Mouse (Mus musculus) forebrain, postnatal 0 days (tissue): ENCODE data around the gene Rhoj. TPM values are rescaled to one million over a fixed set of nuclear protein-coding genes. Genes with fewer than 3 reads are reported as not detected.

Experiments
- ATAC-seq: fragments of 200-750 bp; cut with Nextera tagmentation; 2 replicates; pipeline ENCODE4 v1.8.0; 2017; ENCODE audit warnings: mild to moderate bottlenecking, moderate library complexity
- DNase-seq: peaks from one replicate; pipeline ENCODE4 v3.0.0-alpha.2; 2015
- H3K27ac ChIP-seq: fragments of 300-500 bp; sonication (generic); 2 replicates; pipeline ENCODE4 v1.5.1; 2014; ENCODE audit warnings: low read depth, mild to moderate bottlenecking, antibody characterized with exemption, low read length, moderate library complexity, mixed read lengths
- H3K27me3 ChIP-seq: fragments of 300-500 bp; sonication (generic); 2 replicates; pipeline ENCODE4 v1.6.1; 2014; ENCODE audit warnings: mild to moderate bottlenecking, low read length, mixed read lengths; ENCODE audit not compliant: insufficient read depth
- H3K36me3 ChIP-seq: fragments of 300-500 bp; sonication (generic); 2 replicates; pipeline ENCODE4 v1.6.1; 2014; ENCODE audit warnings: mild to moderate bottlenecking, moderate library complexity; ENCODE audit not compliant: insufficient read depth
- H3K4me1 ChIP-seq: fragments of 300-500 bp; sonication (generic); 2 replicates; pipeline ENCODE4 v1.6.1; 2014; ENCODE audit warnings: antibody characterized with exemption; ENCODE audit not compliant: insufficient read depth
- H3K4me2 ChIP-seq: fragments of 300-500 bp; sonication (generic); 2 replicates; pipeline ENCODE4 v1.6.1; 2014; ENCODE audit warnings: low read depth, mild to moderate bottlenecking, moderate library complexity
- H3K4me3 ChIP-seq: fragments of 300-500 bp; sonication (generic); 2 replicates; pipeline ENCODE4 v1.5.1; 2014; ENCODE audit warnings: low read depth, low read length, mixed read lengths
- H3K9ac ChIP-seq: fragments of 300-500 bp; sonication (generic); 2 replicates; pipeline ENCODE4 v1.6.1; 2014; ENCODE audit warnings: mild to moderate bottlenecking
- H3K9me3 ChIP-seq: fragments of 300-500 bp; sonication (generic); 2 replicates; pipeline ENCODE4 v1.6.1; 2016; ENCODE audit warnings: low read length
- CTCF ChIP-seq: sonication (generic); IDR thresholded peaks from 2 replicates; pipeline ENCODE4 v1.5.1; 2016; ENCODE audit warnings: antibody characterized with exemption, control low read depth, low read depth
- WGBS: fragments of 180-500 bp; shearing (Covaris S2); extraction: QIAGEN DNeasy Blood & Tissue Kit; methylation state at CpG from one replicate; pipeline ENCODE4 v1.1.7; 2014; 5-methylcytosine and 5-hydroxymethylcytosine counted together
- polyA plus RNA-seq: library from polyadenylated mRNA; unstranded; fragments of >200 nt; fragmentation: Nextera tagmentation; extraction: Ambion mirVana; gene quantifications from 2 replicates; pipeline ENCODE4 v1.2.1, GENCODE M21; 2015
- total RNA-seq: library from RNA; depleted of rRNA; stranded (reverse); fragments of >200 nt; gene quantifications from 2 replicates; pipeline ENCODE4 v1.2.3, GENCODE M21; 2014

Rhoj gene
- total and polyA plus RNA-seq, 2 experiments from 2014 or later, result 11.4 to 11.9 TPM

DNA sequence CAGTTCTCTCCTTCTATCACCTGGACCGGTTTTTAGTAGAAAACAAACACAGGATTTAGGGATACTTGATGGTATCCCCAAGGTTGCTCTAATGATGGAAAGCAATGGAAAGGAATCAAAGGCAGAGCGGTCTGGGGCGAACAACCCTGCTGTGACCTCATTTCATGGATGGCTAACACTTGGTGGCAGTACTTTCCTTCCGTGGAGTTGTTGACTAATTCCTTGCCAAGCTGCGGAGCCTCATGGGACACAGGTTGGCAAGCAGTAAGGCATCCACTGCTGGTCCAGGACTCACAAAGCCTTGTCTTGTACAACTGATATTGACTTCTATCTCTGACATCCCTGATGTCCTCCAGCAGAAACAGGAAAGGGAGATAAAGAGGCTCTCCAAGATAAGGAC, 60.4 kb downstream of the Rhoj start:
- TF ChIP-seq CTCF, result no peak
- DNase-seq, result no peak
- WGBS, result 70% methylated on average over 5 of the region's 5 CpGs

DNA sequence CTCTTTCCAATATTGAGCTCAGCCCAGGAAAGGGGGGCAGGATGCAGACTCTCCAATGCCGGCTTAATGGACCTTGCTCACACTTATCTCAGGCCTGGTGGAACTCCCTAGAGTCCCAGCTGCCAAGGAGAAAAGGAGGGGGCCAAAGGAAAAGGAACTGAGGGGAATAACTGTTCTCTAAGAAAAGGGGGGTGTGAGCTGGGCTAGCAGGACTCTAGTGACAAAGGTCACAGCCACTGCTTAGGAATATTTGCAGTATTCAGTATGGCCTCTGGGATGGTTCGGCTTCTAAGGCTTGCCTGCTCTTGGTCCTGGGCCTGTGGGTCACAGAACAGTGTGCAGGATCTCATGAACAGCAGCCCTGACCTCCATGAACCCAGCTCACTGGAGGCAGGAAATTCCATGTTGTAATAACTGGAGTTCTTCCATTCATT, 61.3 kb downstream of the Rhoj start:
- ATAC-seq (no peak), DNase-seq (no peak)
- Histone ChIP-seq H3K9ac (no peak overlapping the region), H3K4me3 (no peak overlapping the region), H3K27me3 (no peaks in the 10 kb centered on the region), H3K36me3 (no peaks in the 10 kb centered on the region), H3K4me2 (no peak overlapping the region), H3K4me1 (no peaks in the 10 kb centered on the region), H3K9me3 (no peaks in the 10 kb centered on the region), H3K27ac (no peak overlapping the region)
- no peak for TF ChIP-seq CTCF
- WGBS, result 73% methylated on average over 2 of the region's 2 CpGs

More for the DNA sequence above, 60.4 kb downstream of the Rhoj start:
- no peak overlapping the region for H3K9ac ChIP-seq
- H3K27ac ChIP-seq, result no peak overlapping the region
- H3K4me3 ChIP-seq, result no peak overlapping the region
- no peak overlapping the region for H3K4me2 ChIP-seq
- no peak for ATAC-seq
- H3K27me3 ChIP-seq, result no peaks in the 10 kb centered on the region
- no peaks in the 10 kb centered on the region for H3K36me3 ChIP-seq
- no peaks in the 10 kb centered on the region for H3K9me3 ChIP-seq
- no peaks in the 10 kb centered on the region for H3K4me1 ChIP-seq

DNA sequence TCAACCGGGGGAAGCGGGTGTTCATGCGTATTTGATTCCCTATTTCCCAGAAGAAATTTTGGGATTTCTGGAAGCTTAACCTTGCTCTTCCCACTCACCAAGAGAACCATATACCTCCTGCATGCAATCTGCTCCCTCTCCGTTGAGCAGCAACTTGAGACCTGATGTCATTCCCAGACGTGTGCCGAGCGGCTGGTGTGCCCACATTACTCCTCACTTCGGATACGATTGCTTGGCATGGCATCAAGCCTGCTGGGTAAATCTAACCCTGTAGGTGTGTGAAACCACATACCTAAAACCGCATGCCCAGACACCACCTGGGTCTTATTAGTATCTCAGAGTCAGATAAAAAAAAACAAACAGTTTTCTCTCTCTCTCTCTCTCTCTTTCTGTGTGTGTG, 66.3 kb downstream of the Rhoj start:
- 83% methylated on average over 10 of the region's 10 CpGs for WGBS
- Histone ChIP-seq H3K27ac (no peak overlapping the region), H3K36me3 (no peaks in the 10 kb centered on the region), H3K9me3 (no peaks in the 10 kb centered on the region), H3K27me3 (no peaks in the 10 kb centered on the region), H3K4me1 (no peaks in the 10 kb centered on the region), H3K9ac (no peak overlapping the region), H3K4me3 (no peak overlapping the region), H3K4me2 (no peak overlapping the region)
- TF ChIP-seq CTCF, result no peak
- no peak for DNase-seq
- no peak for ATAC-seq

DNA sequence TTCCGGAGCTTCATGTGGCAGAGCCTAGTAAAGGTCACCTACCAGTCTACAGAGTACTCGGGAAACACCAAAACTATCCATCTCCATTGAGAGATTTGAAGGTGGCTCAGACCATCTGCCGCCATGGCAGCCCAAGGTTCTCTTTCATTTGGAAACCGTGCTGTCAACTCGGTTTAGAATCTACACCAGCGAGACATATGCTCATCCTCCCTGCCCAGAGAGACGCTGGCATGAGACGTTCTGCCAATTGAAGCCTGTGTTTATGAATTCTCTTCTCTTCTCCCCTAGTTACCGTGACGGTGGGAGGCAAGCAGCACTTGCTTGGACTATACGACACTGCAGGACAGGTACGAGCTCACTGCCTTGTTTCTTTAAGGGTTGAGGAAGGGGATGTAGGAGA, 66.9 kb downstream of the Rhoj start:
- WGBS, result 69% methylated on average over 12 of the region's 12 CpGs
- Histone ChIP-seq H3K4me1 (no peaks in the 10 kb centered on the region), H3K9ac (no peak overlapping the region), H3K27me3 (no peaks in the 10 kb centered on the region), H3K36me3 (no peaks in the 10 kb centered on the region), H3K4me3 (no peak overlapping the region), H3K9me3 (no peaks in the 10 kb centered on the region), H3K27ac (no peak overlapping the region), H3K4me2 (no peak overlapping the region)
- TF ChIP-seq CTCF, result no peak
- ATAC-seq (no peak), DNase-seq (peak; percentile 38)

- H3K9me3 ChIP-seq, result no peaks in the 10 kb centered on the region
- H3K4me3 ChIP-seq, result no peak overlapping the region
- no peak overlapping the region for H3K9ac ChIP-seq
- no peaks in the 10 kb centered on the region for H3K36me3 ChIP-seq
- H3K4me2 ChIP-seq, result no peak overlapping the region
- 70% methylated on average over 6 of the region's 6 CpGs for WGBS
- H3K4me1 ChIP-seq, result no peaks in the 10 kb centered on the region
- no peak for DNase-seq
- no peak overlapping the region for H3K27ac ChIP-seq
- H3K27me3 ChIP-seq, result no peaks in the 10 kb centered on the region
- no peak for TF ChIP-seq CTCF
- no peak for ATAC-seq
Observed at GRCm38 (mm10) chr12:75376126-75376525, 68.0 kb downstream of the Rhoj start.

DNA sequence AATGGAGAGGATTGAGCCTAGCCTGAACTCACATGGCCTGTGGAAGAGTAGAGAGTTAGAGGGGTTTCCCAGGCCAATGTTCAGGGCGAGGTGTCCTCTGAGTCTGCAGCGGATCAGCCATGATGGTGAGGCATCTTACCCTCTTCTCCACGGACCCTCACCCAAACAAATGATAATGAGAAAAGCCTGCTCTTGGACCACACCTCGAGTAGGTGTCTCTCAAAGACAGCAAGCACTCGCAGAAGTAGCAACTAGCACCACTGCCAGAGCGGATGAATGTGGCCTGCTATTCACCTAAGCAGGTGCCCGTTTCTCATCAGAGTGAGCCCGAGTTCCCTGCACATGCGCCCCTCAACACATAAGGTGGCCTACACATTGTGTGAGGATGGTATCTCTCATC, 78.6 kb downstream of the Rhoj start:
- Histone ChIP-seq H3K4me2 (no peak overlapping the region), H3K4me1 (no peaks in the 10 kb centered on the region), H3K27me3 (no peaks in the 10 kb centered on the region), H3K27ac (no peak overlapping the region), H3K36me3 (no peaks in the 10 kb centered on the region), H3K9ac (no peak overlapping the region), H3K4me3 (no peak overlapping the region), H3K9me3 (no peaks in the 10 kb centered on the region)
- WGBS, result 92% methylated on average over 9 of the region's 9 CpGs
- DNase-seq (no peak), ATAC-seq (no peak)
- TF ChIP-seq CTCF, result no peak

- Histone ChIP-seq H3K4me2 (no peak overlapping the region), H3K9me3 (no peaks in the 10 kb centered on the region), H3K27me3 (no peaks in the 10 kb centered on the region), H3K27ac (no peak overlapping the region), H3K4me1 (no peaks in the 10 kb centered on the region), H3K4me3 (no peak overlapping the region), H3K36me3 (no peaks in the 10 kb centered on the region), H3K9ac (no peak overlapping the region)
- ATAC-seq, result no peak
- 88% methylated on average over 8 of the region's 8 CpGs for WGBS
- no peak for TF ChIP-seq CTCF
- DNase-seq, result no peak
Observed at GRCm38 (mm10) chr12:75387156-75387555, 79.0 kb downstream of the Rhoj start.

- H3K4me1 ChIP-seq, result no peaks in the 10 kb centered on the region
- no peak for DNase-seq
- 92% methylated on average over 15 of the region's 15 CpGs for WGBS
- H3K9me3 ChIP-seq, result no peaks in the 10 kb centered on the region
- no peaks in the 10 kb centered on the region for H3K36me3 ChIP-seq
- TF ChIP-seq CTCF, result no peak
- no peak for ATAC-seq
- H3K27ac ChIP-seq, result no peak overlapping the region
- no peak overlapping the region for H3K4me2 ChIP-seq
- no peak overlapping the region for H3K9ac ChIP-seq
- H3K4me3 ChIP-seq, result no peak overlapping the region
- H3K27me3 ChIP-seq, result no peaks in the 10 kb centered on the region
Observed at GRCm38 (mm10) chr12:75387846-75388245, 79.7 kb downstream of the Rhoj start.
